Mouse (Mus musculus) G1E (cell line): ENCODE data around the gene Cuta.

Experiments used
- CTCF ChIP-seq: IDR thresholded peaks from 2 replicates; pipeline ENCODE4 v1.5.1; 2012; ENCODE audit warnings: low read depth, low read length, inconsistent platforms, mixed read lengths
- GATA1 ChIP-seq: IDR thresholded peaks from 2 replicates; pipeline ENCODE4 v1.6.1; 2012; ENCODE audit warnings: borderline replicate concordance, low read length, inconsistent platforms, mixed read lengths
- GATA2 ChIP-seq: IDR thresholded peaks from 2 replicates; pipeline ENCODE4 v1.6.1; 2012; ENCODE audit warnings: low read depth, low read length, inconsistent platforms, borderline replicate concordance
- TAL1 ChIP-seq: conservative IDR thresholded peaks from 2 replicates; pipeline ENCODE4 v1.6.1; 2012; ENCODE audit warnings: low read depth, low read length, inconsistent platforms, mixed read lengths

- no peak for TF ChIP-seq CTCF
- no peak for TF ChIP-seq GATA1
- TF ChIP-seq TAL1: no peak
- TF ChIP-seq GATA2: no peak
Observed at GRCm38 (mm10) chr17:26953726-26954125, 14.4 kb upstream of the Cuta start.
